Mouse (Mus musculus) erythroblast, embryonic 14.5 days (primary cell): ENCODE data around the gene Slc6a5. TPM values are rescaled to one million over a fixed set of nuclear protein-coding genes. Genes with fewer than 3 reads are reported as not detected.

Source experiments
- H3K27me3 ChIP-seq: 2 replicates; pipeline ENCODE4 v1.6.1; 2012; ENCODE audit warnings: inconsistent platforms; ENCODE audit not compliant: control insufficient read depth
- H3K36me3 ChIP-seq: 2 replicates; pipeline ENCODE4 v1.6.1; 2012; ENCODE audit warnings: mild to moderate bottlenecking, inconsistent platforms; ENCODE audit not compliant: control insufficient read depth
- H3K4me1 ChIP-seq: 2 replicates; pipeline ENCODE4 v1.6.1; 2012; ENCODE audit warnings: inconsistent platforms; ENCODE audit not compliant: control insufficient read depth
- H3K4me3 ChIP-seq: replicated peaks from 2 replicates; pipeline ENCODE3; 2012; ENCODE audit warnings: moderate library complexity, mild to moderate bottlenecking, inconsistent platforms
- H3K9me3 ChIP-seq: 2 replicates; pipeline ENCODE4 v1.6.1; 2012; ENCODE audit warnings: low read length, inconsistent platforms, mixed read lengths; ENCODE audit not compliant: control insufficient read depth
- GATA1 ChIP-seq: IDR thresholded peaks from 2 replicates; pipeline ENCODE4 v1.6.1; 2012; ENCODE audit warnings: low read length, inconsistent platforms, mixed read lengths
- TAL1 ChIP-seq: IDR thresholded peaks from 3 replicates; pipeline ENCODE4 v1.6.1; 2012; ENCODE audit warnings: low read length, inconsistent platforms, mixed read lengths
- polyA plus RNA-seq: library from polyadenylated mRNA; stranded (reverse); fragments of >175 nt; gene quantifications from 2 replicates; pipeline ENCODE4 v1.2.3, GENCODE M21; 2012

The Slc6a5 gene
- polyA plus RNA-seq, 1 experiment = not detected

DNA sequence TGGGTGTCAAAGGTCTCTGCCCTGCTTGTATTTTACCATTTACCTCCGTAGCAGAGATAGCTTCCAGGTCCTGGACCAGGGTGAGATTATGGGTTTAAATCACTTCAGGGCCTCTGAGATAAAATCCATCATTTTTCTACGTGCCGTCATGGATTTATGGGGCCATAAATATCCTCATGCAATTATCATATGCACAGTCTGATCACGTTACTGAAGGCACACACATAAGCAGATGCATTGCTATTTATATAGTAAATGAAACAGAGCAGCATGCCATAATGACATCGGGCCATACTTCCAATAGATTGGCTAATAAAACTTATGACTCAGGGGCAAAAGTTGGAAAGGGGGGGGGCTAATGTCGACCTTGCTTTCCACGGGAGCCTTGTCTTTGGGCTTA is 44.9 kb downstream of the Slc6a5 start:
- H3K36me3 ChIP-seq = no peaks in the 10 kb centered on the region
- TF ChIP-seq GATA1 = no peak
- no peak for TF ChIP-seq TAL1
- H3K4me1 ChIP-seq = no peaks in the 10 kb centered on the region
- no peaks in the 10 kb centered on the region for H3K27me3 ChIP-seq
- H3K9me3 ChIP-seq = no peaks in the 10 kb centered on the region
- H3K4me3 ChIP-seq = no peak overlapping the region

DNA sequence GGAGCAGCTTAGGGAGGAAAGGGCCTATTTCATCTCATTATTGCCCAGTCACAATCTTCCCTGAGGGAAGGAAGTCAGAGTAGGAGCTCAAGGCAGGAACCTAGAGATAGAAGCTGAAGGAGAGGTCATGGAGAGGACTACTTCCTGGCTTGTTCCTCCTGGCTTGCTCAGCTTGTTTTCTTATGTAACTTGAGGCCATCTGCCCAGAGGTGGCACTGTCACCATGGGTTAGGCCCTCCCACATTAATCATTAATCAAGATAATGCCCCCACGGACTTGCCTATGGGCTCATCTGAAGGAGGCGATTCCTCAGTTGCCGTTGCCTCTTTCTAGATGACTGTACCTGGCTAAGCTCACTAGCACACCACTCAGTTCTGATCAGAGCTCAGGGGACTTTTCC is 47.2 kb downstream of the Slc6a5 start:
- H3K4me3 ChIP-seq = no peak overlapping the region
- no peaks in the 10 kb centered on the region for H3K4me1 ChIP-seq
- TF ChIP-seq GATA1 (no peak), TAL1 (no peak)
- no peaks in the 10 kb centered on the region for H3K36me3 ChIP-seq
- H3K27me3 ChIP-seq = no peaks in the 10 kb centered on the region
- no peaks in the 10 kb centered on the region for H3K9me3 ChIP-seq

DNA sequence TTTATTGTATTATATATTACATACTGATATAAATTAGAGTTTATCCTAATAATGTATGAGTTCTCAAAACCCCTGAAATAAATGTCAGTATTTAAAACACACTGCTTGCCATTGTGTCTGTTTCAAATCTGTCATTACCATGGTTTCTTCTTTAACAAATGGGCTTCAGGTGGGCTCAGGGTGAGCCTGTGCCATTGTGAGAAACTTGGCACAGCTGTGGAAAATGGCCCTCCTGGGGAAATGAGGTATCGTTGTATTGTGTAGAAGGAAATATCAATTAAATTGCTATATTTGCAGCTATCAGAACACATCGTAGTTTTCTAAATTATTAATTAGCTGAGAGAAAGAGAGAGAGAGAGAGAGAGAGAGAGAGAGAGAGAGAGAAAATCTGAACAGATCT is 53.8 kb downstream of the Slc6a5 start:
- no peak overlapping the region for H3K4me3 ChIP-seq
- no peaks in the 10 kb centered on the region for H3K4me1 ChIP-seq
- H3K9me3 ChIP-seq = no peaks in the 10 kb centered on the region
- TF ChIP-seq GATA1 (no peak), TAL1 (no peak)
- H3K36me3 ChIP-seq = no peaks in the 10 kb centered on the region
- H3K27me3 ChIP-seq = no peaks in the 10 kb centered on the region

DNA sequence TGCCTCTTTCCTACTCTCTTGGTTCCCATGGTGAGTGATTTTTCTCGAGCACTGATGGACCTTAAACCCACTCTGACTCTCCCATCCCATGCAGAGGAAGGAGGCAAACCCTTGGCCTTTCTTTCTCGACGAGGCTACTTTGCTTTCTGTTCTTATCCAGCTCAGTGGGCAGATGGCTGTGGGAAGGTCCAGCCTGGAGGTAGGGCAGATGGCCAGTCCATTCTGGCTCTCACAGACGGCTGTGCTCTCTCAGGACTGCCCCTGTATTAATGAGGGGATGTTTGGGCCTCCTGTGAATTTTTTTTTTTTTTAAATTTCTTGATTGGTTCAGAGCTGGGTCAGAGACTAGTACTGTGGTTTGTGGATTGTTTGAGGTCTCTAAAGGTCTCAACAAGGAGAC is 59.6 kb downstream of the Slc6a5 start:
- Histone ChIP-seq H3K27me3 (peaks cover 10% of the 10 kb centered on the region), H3K9me3 (no peaks in the 10 kb centered on the region), H3K4me1 (no peaks in the 10 kb centered on the region), H3K36me3 (no peaks in the 10 kb centered on the region), H3K4me3 (no peak overlapping the region)
- TF ChIP-seq TAL1 (no peak), GATA1 (no peak)

DNA sequence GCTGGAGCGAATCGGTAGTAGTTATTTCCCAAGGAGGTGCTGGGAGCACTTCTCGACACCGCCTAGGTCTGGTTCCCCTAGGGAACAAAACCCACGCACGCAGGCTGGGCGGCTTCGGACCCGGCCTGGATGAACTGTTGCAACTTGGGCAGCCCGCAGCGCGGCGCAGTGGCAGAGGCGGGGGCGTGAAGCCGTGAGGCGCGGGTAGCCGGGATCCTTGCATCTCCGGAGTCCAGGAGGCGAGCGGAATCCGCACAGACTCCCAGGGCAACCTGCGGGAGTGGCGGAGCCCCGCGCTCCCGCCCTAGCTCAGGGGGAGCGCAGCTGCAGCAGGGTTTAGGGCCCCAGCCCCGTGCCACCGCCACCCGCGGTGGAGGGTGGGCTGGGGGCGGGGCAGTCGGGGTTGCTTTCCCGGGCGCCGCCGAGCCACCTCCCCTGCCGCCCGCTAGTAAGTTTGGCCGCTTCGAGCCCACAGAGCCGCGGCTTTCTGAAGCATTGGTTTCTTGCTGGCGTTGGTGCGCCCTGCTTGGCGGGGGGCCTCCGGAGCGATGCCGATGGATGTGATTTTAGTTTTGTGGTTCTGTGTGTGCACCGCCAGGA is 65.0 kb downstream of the Slc6a5 start, which contains the start of gene Nell1:
Gene Nell1 (plus strand): TSS at position 24 of the 600 bp plus-strand sequence.
- Histone ChIP-seq H3K4me3 (no peak within 1 kb of the TSS), H3K36me3 (no peaks in the 10 kb centered on the region), H3K9me3 (no peaks in the 10 kb centered on the region), H3K4me1 (no peaks in the 10 kb centered on the region), H3K27me3 (peaks cover 38% of the 10 kb centered on the region)
- no peak for TF ChIP-seq GATA1
- TF ChIP-seq TAL1 = no peak

DNA sequence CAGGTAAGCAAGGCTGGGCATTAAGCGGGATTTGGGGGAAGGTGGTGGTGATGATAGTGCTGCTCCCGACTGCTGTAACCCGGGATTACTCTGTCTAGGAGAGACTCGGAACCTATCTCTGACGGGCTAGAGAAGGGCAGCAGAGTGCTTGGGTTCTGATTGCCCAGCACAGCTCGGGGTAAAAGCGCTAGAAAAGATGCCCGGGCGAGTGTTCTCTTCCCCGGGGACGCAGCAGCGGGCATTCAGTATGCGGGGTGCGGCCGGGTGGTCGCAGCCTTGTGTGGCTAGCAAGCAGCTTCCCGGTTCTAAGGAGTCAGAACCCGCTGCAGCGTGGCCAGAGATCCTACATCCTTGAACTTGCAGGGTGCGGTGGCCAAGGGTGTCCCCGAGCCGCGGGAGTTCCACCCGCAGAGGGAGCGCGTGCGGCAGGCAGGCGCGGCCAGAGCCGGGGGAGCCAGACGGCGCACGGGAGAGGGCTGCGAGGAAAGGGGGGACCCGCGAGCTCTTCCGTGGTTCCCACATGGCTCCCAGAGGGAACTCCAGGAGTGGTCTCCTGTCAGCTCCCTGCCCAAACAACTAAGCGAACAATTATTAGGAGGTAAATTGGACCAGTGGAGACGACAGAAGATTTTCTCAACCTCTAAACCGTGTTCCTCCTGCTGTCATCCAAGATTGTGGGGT is 65.6 kb downstream of the Slc6a5 start:
- no peak for TF ChIP-seq GATA1
- no peak for TF ChIP-seq TAL1
- Histone ChIP-seq H3K4me3 (no peak overlapping the region), H3K9me3 (no peaks in the 10 kb centered on the region), H3K4me1 (no peaks in the 10 kb centered on the region), H3K27me3 (peaks cover 38% of the 10 kb centered on the region), H3K36me3 (no peaks in the 10 kb centered on the region)

DNA sequence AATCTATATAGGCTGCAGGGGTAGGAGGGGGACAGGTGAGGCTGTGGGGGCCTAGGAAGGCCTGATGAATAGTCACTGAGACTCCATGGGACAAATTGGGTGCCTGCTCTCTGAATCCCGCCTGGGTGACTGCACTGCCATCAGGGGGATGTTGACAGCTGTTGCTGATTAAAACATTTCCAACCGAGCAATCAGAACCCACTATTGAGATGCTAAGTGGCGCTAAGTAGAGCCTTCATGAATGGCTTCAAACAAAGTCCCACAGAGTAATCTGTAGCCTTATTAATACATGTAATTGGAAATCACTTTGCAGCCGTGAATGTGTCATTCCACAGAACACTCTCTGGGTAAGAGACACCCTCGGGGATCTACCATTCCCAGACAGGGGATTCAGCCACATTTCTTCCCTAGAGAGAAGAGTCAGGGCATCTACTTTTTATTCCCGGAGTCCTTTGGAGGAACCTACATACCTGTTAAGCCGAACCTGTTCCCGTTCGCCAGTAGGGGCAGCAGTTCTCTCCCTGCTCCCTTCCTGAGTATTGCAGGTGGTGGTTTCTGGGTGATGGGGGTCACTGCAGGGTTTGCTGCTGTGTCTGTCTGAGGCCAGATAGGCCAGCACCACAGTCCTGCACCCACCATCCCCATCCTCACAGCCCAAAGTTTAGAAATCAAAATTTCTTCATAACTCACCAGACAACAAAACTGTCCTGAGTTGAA is 71.7 kb downstream of the Slc6a5 start:
- Histone ChIP-seq H3K9me3 (no peaks in the 10 kb centered on the region), H3K4me3 (no peak overlapping the region), H3K27me3 (peaks cover 6% of the 10 kb centered on the region), H3K4me1 (no peaks in the 10 kb centered on the region), H3K36me3 (no peaks in the 10 kb centered on the region)
- no peak for TF ChIP-seq TAL1
- no peak for TF ChIP-seq GATA1

DNA sequence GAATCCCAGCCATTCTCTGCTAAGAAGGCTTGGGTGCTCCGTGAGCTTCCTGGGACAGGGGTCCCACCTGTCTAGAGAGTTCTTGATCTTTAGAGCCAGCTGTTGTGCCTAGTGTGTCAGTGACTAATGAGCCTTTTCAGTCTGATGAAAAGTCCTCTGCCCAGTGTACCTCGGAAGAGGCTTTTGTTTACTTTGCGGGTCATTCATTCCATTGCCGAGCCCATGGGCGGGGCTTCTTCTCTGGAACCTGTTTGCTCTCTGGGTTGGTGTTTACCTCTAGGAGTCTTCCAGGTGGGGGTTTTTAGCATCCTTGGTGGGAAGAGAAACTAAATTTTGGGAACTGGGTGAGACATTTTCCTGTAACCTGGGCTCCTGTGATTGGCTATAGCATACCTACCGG is 74.8 kb downstream of the Slc6a5 start:
- H3K9me3 ChIP-seq = no peaks in the 10 kb centered on the region
- TF ChIP-seq TAL1 = no peak
- TF ChIP-seq GATA1 = no peak
- no peaks in the 10 kb centered on the region for H3K27me3 ChIP-seq
- no peaks in the 10 kb centered on the region for H3K36me3 ChIP-seq
- no peak overlapping the region for H3K4me3 ChIP-seq
- H3K4me1 ChIP-seq = no peaks in the 10 kb centered on the region

DNA sequence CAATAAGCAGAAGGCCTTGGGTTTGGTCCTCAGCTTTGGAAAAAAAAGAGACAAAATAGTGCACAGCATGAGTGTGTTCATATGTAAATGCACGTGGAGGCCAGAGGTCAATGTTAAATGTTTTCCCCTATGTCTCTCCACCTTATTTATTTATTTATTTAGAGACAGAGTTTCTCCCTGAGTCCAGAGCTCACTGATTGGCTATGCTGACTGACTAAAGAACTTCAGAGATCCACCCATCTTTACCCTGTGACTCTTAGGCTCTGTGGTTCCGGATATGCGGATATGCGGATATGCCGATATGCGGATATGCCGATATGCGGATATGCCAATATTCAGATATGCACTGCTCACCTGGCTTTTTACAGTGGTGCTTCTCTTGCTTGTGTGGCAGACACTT is 76.0 kb downstream of the Slc6a5 start:
- TF ChIP-seq GATA1 (no peak), TAL1 (no peak)
- no peaks in the 10 kb centered on the region; the same call in 1 of the 2 replicates for H3K9me3 ChIP-seq
- no peaks in the 10 kb centered on the region for H3K27me3 ChIP-seq
- no peaks in the 10 kb centered on the region for H3K4me1 ChIP-seq
- H3K4me3 ChIP-seq = no peak overlapping the region
- H3K36me3 ChIP-seq = no peaks in the 10 kb centered on the region

DNA sequence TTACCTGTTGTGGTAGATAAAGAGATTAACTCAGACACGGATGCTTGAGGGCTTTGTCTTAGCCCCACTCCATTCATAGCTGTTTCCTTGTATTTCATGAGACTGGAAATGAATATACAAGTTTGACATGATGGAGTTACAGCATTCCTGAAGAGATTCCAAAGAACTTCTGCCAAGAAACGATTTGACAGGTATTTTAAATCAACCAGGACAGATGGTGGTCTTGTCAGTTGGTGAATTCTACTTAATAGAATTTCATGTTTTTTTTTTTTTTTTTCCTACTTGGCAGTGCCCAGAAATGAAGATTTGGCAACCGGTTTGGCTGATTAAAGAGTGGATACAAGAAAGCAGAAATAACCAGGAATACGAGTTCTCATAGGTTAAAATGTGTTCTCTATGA is 89.4 kb downstream of the Slc6a5 start:
- Histone ChIP-seq H3K27me3 (no peaks in the 10 kb centered on the region), H3K9me3 (no peaks in the 10 kb centered on the region), H3K4me1 (no peaks in the 10 kb centered on the region), H3K4me3 (no peak overlapping the region), H3K36me3 (no peaks in the 10 kb centered on the region)
- TF ChIP-seq GATA1 (no peak), TAL1 (no peak)
